Mouse (Mus musculus): ENCODE results near the gene Ebf3.

DNA sequence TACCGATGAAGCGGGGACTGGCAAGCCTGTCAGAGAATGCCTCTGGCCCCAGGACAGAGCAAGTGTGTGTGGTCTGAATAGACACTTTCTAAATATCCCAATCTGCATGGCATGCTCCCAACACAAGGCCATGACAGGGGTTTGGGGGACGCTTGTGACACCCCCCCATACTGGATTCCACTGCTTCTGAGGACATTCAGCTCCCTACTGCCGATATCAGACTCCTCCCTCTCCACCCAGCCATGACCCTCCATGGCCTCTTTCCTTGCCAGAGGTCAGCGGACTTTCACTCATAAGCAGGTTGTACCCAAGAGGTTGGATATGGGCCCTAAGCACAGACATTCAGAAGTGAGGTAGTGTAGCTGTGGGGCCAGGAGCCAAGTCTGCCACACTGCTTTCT is 36.5 kb downstream of the Ebf3 start:
- TF ChIP-seq USF1 (IDR thresholded peaks at IDR 0.05; ENCODE audit: low read depth) (no peak), CTCF (IDR thresholded peaks at IDR 0.05; ENCODE audit: control insufficient read depth, insufficient read depth, insufficient read length) (no peak), MYOD1 (IDR thresholded peaks at IDR 0.05; ENCODE audit: control insufficient read depth, insufficient read length, low read depth) (no peak), FOSL1 (IDR thresholded peaks at IDR 0.05; ENCODE audit: insufficient read depth, low read length, poor library complexity, severe bottlenecking) (no peak), MAX (IDR thresholded peaks at IDR 0.05) (no peak), MYOG (IDR thresholded peaks at IDR 0.05; ENCODE audit: control insufficient read depth, extremely low read depth, insufficient read length) (no peak), CEBPB (IDR thresholded peaks at IDR 0.05; ENCODE audit: low read depth) (no peak)

Data from C2C12 (cell line).